Mouse (Mus musculus): Measurements from ENCODE around the gene Rpl39l. TPM values are rescaled to one million over a fixed set of nuclear protein-coding genes. Genes with fewer than 3 reads are reported as not detected.
"Not testable (repeated sequence)": the region's sequence is repeated elsewhere in the genome, so short reads cannot be mapped to it uniquely, and the experiment has no call there.

Gene Rpl39l
- polyA plus RNA-seq, 2 experiments: 0.94 to 1.2 TPM

GRCm38 (mm10) chr16:10169123-10169905 lies 712 bp upstream of the Rpl39l start:
- DNase-seq (ENCODE audit: low read depth in 3 of 3, low spot score in 3 of 3) (no peak), ATAC-seq (ENCODE audit: insufficient read depth) (no peak)
- 72% methylated on average over 8 of the region's 8 CpGs for WGBS (ENCODE audit: insufficient replicate concordance)
- Histone ChIP-seq H3K36me3 (replicated peaks; ENCODE audit: control insufficient read depth, insufficient read depth, low read depth) (no peaks in the 10 kb centered on the region), H3K4me2 (ENCODE audit: low read depth) (no peak overlapping the region), H3K4me3 (ENCODE audit: insufficient read depth in 1 of 2, low read depth in 2 of 2, low read length in 2 of 2) (no peak overlapping the region), H3K27me3 (ENCODE audit: control insufficient read depth, insufficient read depth, low read length) (no peaks in the 10 kb centered on the region), H3K27ac (no peak overlapping the region), H3K4me1 (replicated peaks; ENCODE audit: control insufficient read depth in 2 of 2, insufficient read depth in 2 of 2, low read length in 1 of 2) (no peaks in the 10 kb centered on the region), H3K9ac (replicated peaks) (no peak overlapping the region), H3K9me3 (ENCODE audit: control insufficient read depth, low read length) (no peaks in the 10 kb centered on the region)
- no peak for TF ChIP-seq CTCF (IDR thresholded peaks at IDR 0.05; ENCODE audit: low read depth)
- TF ChIP-seq EP300 (IDR thresholded peaks at IDR 0.05; ENCODE audit: low read depth): no peak

- no peak for TF ChIP-seq EP300 (IDR thresholded peaks at IDR 0.05; ENCODE audit: low read depth)
- TF ChIP-seq CTCF (IDR thresholded peaks at IDR 0.05; ENCODE audit: low read depth): no peak
- H3K9me3 ChIP-seq (ENCODE audit: control insufficient read depth, low read length): no peaks in the 10 kb centered on the region
- no peak overlapping the region for H3K4me2 ChIP-seq (ENCODE audit: low read depth)
- ATAC-seq (ENCODE audit: insufficient read depth) (no peak), DNase-seq (ENCODE audit: low read depth in 3 of 3, low spot score in 3 of 3) (no peak)
- no peaks in the 10 kb centered on the region for H3K36me3 ChIP-seq (replicated peaks; ENCODE audit: control insufficient read depth, insufficient read depth, low read depth)
- no peak overlapping the region for H3K9ac ChIP-seq (replicated peaks)
- H3K4me1 ChIP-seq (replicated peaks; ENCODE audit: control insufficient read depth in 2 of 2, insufficient read depth in 2 of 2, low read length in 1 of 2): no peaks in the 10 kb centered on the region
- 60% methylated on average over 4 of the region's 4 CpGs for WGBS (ENCODE audit: insufficient replicate concordance)
- H3K27me3 ChIP-seq (ENCODE audit: control insufficient read depth, insufficient read depth, low read length): no peaks in the 10 kb centered on the region
- no peak overlapping the region for H3K4me3 ChIP-seq (ENCODE audit: insufficient read depth in 1 of 2, low read depth in 2 of 2, low read length in 2 of 2)
- no peak overlapping the region for H3K27ac ChIP-seq
Measured at GRCm38 (mm10) chr16:10171276-10171675, 1.2 kb downstream of the Rpl39l start.

- no peak for ATAC-seq (ENCODE audit: insufficient read depth)
- Histone ChIP-seq H3K4me2 (ENCODE audit: low read depth) (no peak overlapping the region), H3K9me3 (ENCODE audit: control insufficient read depth, low read length) (no peaks in the 10 kb centered on the region), H3K4me1 (replicated peaks; ENCODE audit: control insufficient read depth in 2 of 2, insufficient read depth in 2 of 2, low read length in 1 of 2) (no peaks in the 10 kb centered on the region), H3K4me3 (ENCODE audit: insufficient read depth in 1 of 2, low read depth in 2 of 2, low read length in 2 of 2) (no peak overlapping the region), H3K27me3 (ENCODE audit: control insufficient read depth, insufficient read depth, low read length) (no peaks in the 10 kb centered on the region), H3K36me3 (replicated peaks; ENCODE audit: control insufficient read depth, insufficient read depth, low read depth) (no peaks in the 10 kb centered on the region), H3K9ac (replicated peaks) (no peak overlapping the region), H3K27ac (no peak overlapping the region)
- no peak for DNase-seq (ENCODE audit: low read depth in 3 of 3, low spot score in 3 of 3)
- 40% methylated on average over 3 of the region's 3 CpGs for WGBS (ENCODE audit: insufficient replicate concordance)
- no peak for TF ChIP-seq CTCF (IDR thresholded peaks at IDR 0.05; ENCODE audit: low read depth)
- no peak for TF ChIP-seq EP300 (IDR thresholded peaks at IDR 0.05; ENCODE audit: low read depth)
Measured at GRCm38 (mm10) chr16:10172179-10172820, 2.3 kb downstream of the Rpl39l start.

- 81% methylated on average over 10 of the region's 10 CpGs for WGBS (ENCODE audit: insufficient replicate concordance)
- not testable (repeated sequence) for H3K9ac ChIP-seq (replicated peaks); H3K4me1 ChIP-seq (replicated peaks; ENCODE audit: control insufficient read depth in 2 of 2, insufficient read depth in 2 of 2, low read length in 1 of 2); ATAC-seq (ENCODE audit: insufficient read depth); H3K9me3 ChIP-seq (ENCODE audit: control insufficient read depth, low read length); H3K36me3 ChIP-seq (replicated peaks; ENCODE audit: control insufficient read depth, insufficient read depth, low read depth); H3K27ac ChIP-seq; H3K27me3 ChIP-seq (ENCODE audit: control insufficient read depth, insufficient read depth, low read length); H3K4me3 ChIP-seq (ENCODE audit: insufficient read depth in 1 of 2, low read depth in 2 of 2, low read length in 2 of 2); DNase-seq (ENCODE audit: low read depth in 3 of 3, low spot score in 3 of 3); H3K4me2 ChIP-seq (ENCODE audit: low read depth)
Measured at GRCm38 (mm10) chr16:10187461-10187860, 17.4 kb downstream of the Rpl39l start.

- under 1% methylated on average over 62 of the region's 63 CpGs for WGBS (ENCODE audit: insufficient replicate concordance)
- H3K27ac ChIP-seq: no peak within 1 kb of the TSS
- DNase-seq (ENCODE audit: low read depth in 3 of 3, low spot score in 3 of 3) (peak; percentile 44 to 51 (median 50)), ATAC-seq (ENCODE audit: insufficient read depth) (peak; percentile 90)
- H3K4me1 ChIP-seq (replicated peaks; ENCODE audit: control insufficient read depth in 2 of 2, insufficient read depth in 2 of 2, low read length in 1 of 2): no peaks in the 10 kb centered on the region
- peak within 1 kb of the TSS; percentile 4 for H3K9ac ChIP-seq (replicated peaks)
- no peaks in the 10 kb centered on the region for H3K9me3 ChIP-seq (ENCODE audit: control insufficient read depth, low read length)
- H3K4me2 ChIP-seq (ENCODE audit: low read depth): peak within 1 kb of the TSS; percentile 70
- H3K36me3 ChIP-seq (replicated peaks; ENCODE audit: control insufficient read depth, insufficient read depth, low read depth): no peaks in the 10 kb centered on the region
- H3K4me3 ChIP-seq (ENCODE audit: insufficient read depth in 1 of 2, low read depth in 2 of 2, low read length in 2 of 2): peak within 1 kb of the TSS; percentile 34 to 59
- peaks cover 2% of the 10 kb centered on the region; the same call in 1 of the 2 replicates for H3K27me3 ChIP-seq (ENCODE audit: control insufficient read depth, insufficient read depth, low read length)
- TF ChIP-seq EP300 (IDR thresholded peaks at IDR 0.05; ENCODE audit: low read depth) (no peak), CTCF (IDR thresholded peaks at IDR 0.05; ENCODE audit: low read depth) (no peak)
Measured at GRCm38 (mm10) chr16:10192679-10193506, 22.9 kb downstream of the Rpl39l start, which contains the start of gene Atf7ip2. TSS of gene Atf7ip2 (plus strand) at chr16:10192712.
